Mouse (Mus musculus): ENCODE measurements at regions not wholly inside any gene's neighbourhood (a gene's known extent, or its start where the extent isn't known, plus 50 kb on each side); places are given as distances from the start of the nearest gene placed in this dataset.
A peak's percentile ranks its signal among the peaks of the same experiment; 100 is the strongest.

DNA sequence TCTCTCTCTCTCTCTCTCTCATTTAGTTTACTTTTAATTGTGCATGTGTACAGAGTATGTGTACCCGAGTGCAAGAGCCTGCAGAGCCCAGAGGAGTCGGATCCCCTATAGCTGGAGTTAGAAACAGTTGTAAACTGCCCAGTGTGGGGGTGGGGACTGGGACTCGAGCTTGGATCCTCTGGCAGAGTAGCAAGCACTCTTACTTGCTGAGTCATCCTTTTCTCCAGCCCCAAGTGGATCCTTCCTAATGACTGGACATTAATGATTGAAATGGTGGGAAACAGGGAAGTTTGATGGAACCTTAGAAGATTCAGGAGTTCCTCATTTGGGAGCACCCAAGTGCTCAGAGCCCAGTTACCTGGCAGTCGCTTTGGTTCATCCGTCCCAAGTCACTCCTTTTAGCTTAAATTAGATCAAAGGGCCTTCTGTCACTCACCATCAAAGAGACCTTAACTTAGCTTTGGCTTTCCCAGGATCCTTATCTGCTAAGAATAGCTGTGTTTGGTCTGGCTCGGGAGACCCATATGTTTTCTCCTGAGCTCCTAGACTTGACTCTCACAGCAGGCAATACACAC is 170.3 kb upstream of the Jmjd1c start:
- Histone ChIP-seq H3K4me2 (replicated peaks; ENCODE audit: low read depth, low read length) (no peak overlapping the region), H3K4me3 (ENCODE audit: low read depth, low read length) (no peak overlapping the region), H3K4me1 (ENCODE audit: control insufficient read depth, insufficient read depth, low read length) (peaks cover 18% of the 10 kb centered on the region), H3K36me3 (ENCODE audit: control insufficient read depth, insufficient read depth, low read length) (no peaks in the 10 kb centered on the region), H3K9ac (replicated peaks; ENCODE audit: low read depth, low read length) (no peak overlapping the region), H3K9me3 (ENCODE audit: control insufficient read depth, low read depth, low read length) (no peaks in the 10 kb centered on the region), H3K27ac (ENCODE audit: low read length) (no peak overlapping the region), H3K27me3 (ENCODE audit: control insufficient read depth, insufficient read depth, low read length) (no peaks in the 10 kb centered on the region)
- no peak for ATAC-seq (ENCODE audit: insufficient number of reproducible peaks, insufficient read depth, low FRiP score, low read depth)
- 33% methylated on average over 6 of the region's 6 CpGs for WGBS

- H3K9me3 ChIP-seq (ENCODE audit: control insufficient read depth, low read depth, low read length) = no peaks in the 10 kb centered on the region
- 76% methylated on average over 2 of the region's 2 CpGs for WGBS
- no peaks in the 10 kb centered on the region for H3K36me3 ChIP-seq (ENCODE audit: control insufficient read depth, insufficient read depth, low read length)
Observed at GRCm38 (mm10) chr10:66927651-66928050, 168.3 kb upstream of the Jmjd1c start.

DNA sequence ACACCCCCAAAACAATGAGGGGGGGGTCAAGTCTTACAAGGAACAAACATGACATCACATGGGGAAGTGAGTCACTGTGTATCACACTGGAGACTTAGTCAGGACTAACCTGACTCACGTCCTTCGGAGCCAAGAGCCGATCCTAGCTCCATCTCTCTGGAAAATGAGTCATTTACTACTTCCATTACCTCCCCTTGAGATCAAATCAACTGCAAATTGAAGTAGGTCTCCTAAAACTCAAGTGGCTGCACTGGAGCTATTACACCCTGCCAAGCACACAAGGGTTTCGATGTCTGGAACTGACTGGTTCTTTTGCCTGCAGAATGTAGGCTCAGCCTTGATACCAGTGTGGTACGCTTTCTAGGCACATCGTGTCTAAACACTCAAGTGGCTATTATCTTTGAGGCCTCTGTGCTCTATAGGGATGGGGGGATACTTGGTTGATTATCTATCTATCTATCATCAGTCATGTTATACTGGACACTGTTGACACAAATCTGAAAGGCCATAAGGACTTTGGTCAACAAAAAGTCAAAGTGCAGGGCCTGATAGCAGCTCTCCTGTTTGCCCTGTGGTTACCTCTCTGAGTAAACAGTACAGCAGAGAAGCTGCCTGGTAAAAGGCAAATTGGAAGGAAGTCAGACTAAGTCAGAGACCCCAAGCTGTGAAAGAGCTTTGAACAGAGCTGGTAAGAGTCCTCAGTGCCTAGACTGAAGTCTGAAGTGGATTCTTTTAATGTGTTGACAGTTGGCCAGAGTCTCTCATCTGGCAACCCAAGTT is 167.5 kb upstream of the Jmjd1c start:
- no peaks in the 10 kb centered on the region for H3K36me3 ChIP-seq (ENCODE audit: control insufficient read depth, insufficient read depth, low read length)
- WGBS = 51% methylated on average over 6 of the region's 6 CpGs
- H3K4me2 ChIP-seq (replicated peaks; ENCODE audit: low read depth, low read length) = no peak overlapping the region
- H3K9me3 ChIP-seq (ENCODE audit: control insufficient read depth, low read depth, low read length) = no peaks in the 10 kb centered on the region
- H3K27ac ChIP-seq (ENCODE audit: low read length) = no peak overlapping the region
- no peak overlapping the region for H3K4me3 ChIP-seq (ENCODE audit: low read depth, low read length)
- no peaks in the 10 kb centered on the region for H3K27me3 ChIP-seq (ENCODE audit: control insufficient read depth, insufficient read depth, low read length)
- H3K4me1 ChIP-seq (ENCODE audit: control insufficient read depth, insufficient read depth, low read length) = no peaks in the 10 kb centered on the region
- no peak overlapping the region for H3K9ac ChIP-seq (replicated peaks; ENCODE audit: low read depth, low read length)
- ATAC-seq (ENCODE audit: insufficient number of reproducible peaks, insufficient read depth, low FRiP score, low read depth) = peak; percentile 55; the same call in 1 of the 2 replicates

More at GRCm38 (mm10) chr10:66927651-66928050, 168.3 kb upstream of the Jmjd1c start:
- Histone ChIP-seq H3K27me3 (ENCODE audit: control insufficient read depth, insufficient read depth, low read length) (no peaks in the 10 kb centered on the region), H3K4me2 (replicated peaks; ENCODE audit: low read depth, low read length) (no peak overlapping the region), H3K9ac (replicated peaks; ENCODE audit: low read depth, low read length) (no peak overlapping the region), H3K27ac (ENCODE audit: low read length) (no peak overlapping the region), H3K4me1 (ENCODE audit: control insufficient read depth, insufficient read depth, low read length) (no peaks in the 10 kb centered on the region), H3K4me3 (ENCODE audit: low read depth, low read length) (no peak overlapping the region)
- ATAC-seq (ENCODE audit: insufficient number of reproducible peaks, insufficient read depth, low FRiP score, low read depth) = no peak

- no peak overlapping the region for H3K4me3 ChIP-seq (ENCODE audit: low read depth, low read length)
- H3K9ac ChIP-seq (replicated peaks; ENCODE audit: low read depth, low read length) = no peak overlapping the region
- H3K4me1 ChIP-seq (ENCODE audit: control insufficient read depth, insufficient read depth, low read length) = no peaks in the 10 kb centered on the region
- ATAC-seq (ENCODE audit: insufficient number of reproducible peaks, insufficient read depth, low FRiP score, low read depth) = no peak
- peak overlapping the region; percentile 36; the same call in 1 of the 2 replicates for H3K27ac ChIP-seq (ENCODE audit: low read length)
- no peaks in the 10 kb centered on the region for H3K36me3 ChIP-seq (ENCODE audit: control insufficient read depth, insufficient read depth, low read length)
- no peaks in the 10 kb centered on the region for H3K27me3 ChIP-seq (ENCODE audit: control insufficient read depth, insufficient read depth, low read length)
- 55% methylated on average over 10 of the region's 10 CpGs for WGBS
- H3K9me3 ChIP-seq (ENCODE audit: control insufficient read depth, low read depth, low read length) = no peaks in the 10 kb centered on the region
- no peak overlapping the region for H3K4me2 ChIP-seq (replicated peaks; ENCODE audit: low read depth, low read length)
Observed at GRCm38 (mm10) chr10:66930563-66930962, 165.4 kb upstream of the Jmjd1c start.

GRCm38 (mm10) chr10:66931505-66931904 is 164.4 kb upstream of the Jmjd1c start:
- no peak overlapping the region for H3K9ac ChIP-seq (replicated peaks; ENCODE audit: low read depth, low read length)
- no peaks in the 10 kb centered on the region for H3K9me3 ChIP-seq (ENCODE audit: control insufficient read depth, low read depth, low read length)
- no peaks in the 10 kb centered on the region for H3K36me3 ChIP-seq (ENCODE audit: control insufficient read depth, insufficient read depth, low read length)
- no peaks in the 10 kb centered on the region for H3K27me3 ChIP-seq (ENCODE audit: control insufficient read depth, insufficient read depth, low read length)
- WGBS = 48% methylated on average over 7 of the region's 7 CpGs
- no peak overlapping the region for H3K4me2 ChIP-seq (replicated peaks; ENCODE audit: low read depth, low read length)
- no peak overlapping the region for H3K4me3 ChIP-seq (ENCODE audit: low read depth, low read length)
- H3K27ac ChIP-seq (ENCODE audit: low read length) = no peak overlapping the region
- no peak for ATAC-seq (ENCODE audit: insufficient number of reproducible peaks, insufficient read depth, low FRiP score, low read depth)
- H3K4me1 ChIP-seq (ENCODE audit: control insufficient read depth, insufficient read depth, low read length) = no peaks in the 10 kb centered on the region

- no peak overlapping the region for H3K4me3 ChIP-seq (ENCODE audit: low read depth, low read length)
- no peaks in the 10 kb centered on the region for H3K27me3 ChIP-seq (ENCODE audit: control insufficient read depth, insufficient read depth, low read length)
- no peaks in the 10 kb centered on the region for H3K36me3 ChIP-seq (ENCODE audit: control insufficient read depth, insufficient read depth, low read length)
- H3K4me1 ChIP-seq (ENCODE audit: control insufficient read depth, insufficient read depth, low read length) = no peaks in the 10 kb centered on the region
- H3K9ac ChIP-seq (replicated peaks; ENCODE audit: low read depth, low read length) = no peak overlapping the region
- H3K27ac ChIP-seq (ENCODE audit: low read length) = no peak overlapping the region
- H3K4me2 ChIP-seq (replicated peaks; ENCODE audit: low read depth, low read length) = no peak overlapping the region
- ATAC-seq (ENCODE audit: insufficient number of reproducible peaks, insufficient read depth, low FRiP score, low read depth) = no peak
- no peaks in the 10 kb centered on the region for H3K9me3 ChIP-seq (ENCODE audit: control insufficient read depth, low read depth, low read length)
- 80% methylated on average over 6 of the region's 6 CpGs for WGBS
Observed at GRCm38 (mm10) chr10:66932544-66932943, 163.4 kb upstream of the Jmjd1c start.

DNA sequence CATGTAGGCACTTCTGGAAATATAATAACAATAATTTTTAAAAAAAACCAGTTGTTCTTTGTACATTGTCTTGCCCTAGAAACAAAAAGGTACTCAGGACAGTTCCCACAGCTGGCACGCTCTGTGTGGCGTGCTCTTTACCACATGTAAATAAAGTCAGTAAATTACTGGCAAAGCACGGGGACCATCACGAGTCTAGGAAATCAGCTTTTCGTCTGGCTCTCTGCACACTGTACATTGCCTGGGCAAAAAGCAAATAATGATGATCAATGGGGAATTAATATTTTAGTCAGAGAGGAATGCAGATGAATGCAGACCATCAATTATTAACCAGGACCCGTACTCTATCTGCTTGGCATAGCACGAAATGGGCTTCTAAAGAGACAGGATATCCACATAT is 162.2 kb upstream of the Jmjd1c start:
- Histone ChIP-seq H3K4me3 (ENCODE audit: low read depth, low read length) (no peak overlapping the region), H3K9me3 (ENCODE audit: control insufficient read depth, low read depth, low read length) (no peaks in the 10 kb centered on the region), H3K4me1 (ENCODE audit: control insufficient read depth, insufficient read depth, low read length) (no peaks in the 10 kb centered on the region), H3K36me3 (ENCODE audit: control insufficient read depth, insufficient read depth, low read length) (no peaks in the 10 kb centered on the region), H3K27me3 (ENCODE audit: control insufficient read depth, insufficient read depth, low read length) (no peaks in the 10 kb centered on the region), H3K27ac (ENCODE audit: low read length) (no peak overlapping the region), H3K4me2 (replicated peaks; ENCODE audit: low read depth, low read length) (no peak overlapping the region), H3K9ac (replicated peaks; ENCODE audit: low read depth, low read length) (no peak overlapping the region)
- ATAC-seq (ENCODE audit: insufficient number of reproducible peaks, insufficient read depth, low FRiP score, low read depth) = no peak
- 45% methylated on average over 7 of the region's 7 CpGs for WGBS

GRCm38 (mm10) chr10:66935731-66936130 is 160.2 kb upstream of the Jmjd1c start:
- Histone ChIP-seq H3K4me1 (ENCODE audit: control insufficient read depth, insufficient read depth, low read length) (no peaks in the 10 kb centered on the region), H3K36me3 (ENCODE audit: control insufficient read depth, insufficient read depth, low read length) (no peaks in the 10 kb centered on the region), H3K4me2 (replicated peaks; ENCODE audit: low read depth, low read length) (no peak overlapping the region), H3K9me3 (ENCODE audit: control insufficient read depth, low read depth, low read length) (no peaks in the 10 kb centered on the region), H3K27ac (ENCODE audit: low read length) (no peak overlapping the region; the same call in 1 of the 2 replicates), H3K9ac (replicated peaks; ENCODE audit: low read depth, low read length) (no peak overlapping the region), H3K27me3 (ENCODE audit: control insufficient read depth, insufficient read depth, low read length) (no peaks in the 10 kb centered on the region), H3K4me3 (ENCODE audit: low read depth, low read length) (no peak overlapping the region)
- ATAC-seq (ENCODE audit: insufficient number of reproducible peaks, insufficient read depth, low FRiP score, low read depth) = 0 out of 2 replicates have a peak, but pooled peaks have one; percentile 28
- WGBS = 49% methylated on average over 6 of the region's 6 CpGs

Measured in stomach, embryonic 14.5 days (tissue).